Mouse (Mus musculus) lung, adult 2 months (tissue): ENCODE data around the gene Cntrl.

Source experiments
- CTCF ChIP-seq: fragments of 200-500 bp; IDR thresholded peaks from 2 replicates; pipeline ENCODE4 v1.5.1; 2011; ENCODE audit warnings: mild to moderate bottlenecking, low read length, control low read depth; ENCODE audit not compliant: insufficient read depth
- POLR2A ChIP-seq: fragments of 200-500 bp; IDR thresholded peaks from 2 replicates; pipeline ENCODE4 v1.6.1; 2011; ENCODE audit warnings: low read depth, mild to moderate bottlenecking, control low read depth, low read length, borderline replicate concordance; ENCODE audit errors: extremely low read depth

DNA sequence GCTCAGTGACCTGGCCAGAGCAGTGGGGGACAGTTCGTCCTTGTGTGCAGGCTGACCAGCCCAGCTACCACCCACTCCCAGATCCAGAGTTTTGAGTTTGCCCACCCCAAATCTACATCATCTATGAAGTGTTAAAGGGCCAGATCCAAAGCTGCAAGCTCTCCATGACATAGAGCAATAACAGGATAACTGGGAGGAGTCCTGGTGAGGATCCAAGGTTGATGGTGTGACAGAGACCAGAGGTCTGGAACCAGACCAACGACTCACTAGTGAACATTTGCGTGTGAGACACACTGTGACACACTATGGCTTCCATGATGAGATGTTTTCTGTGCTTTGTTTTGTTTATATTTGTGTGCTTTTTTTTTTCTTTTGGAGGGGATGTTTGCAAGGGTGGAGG is 98.8 kb downstream of the Cntrl start:
- TF ChIP-seq POLR2A (no peak), CTCF (no peak)
